Mouse (Mus musculus) CH12.LX (cell line): ENCODE data around the gene Unc93b1. TPM values are rescaled to one million over a fixed set of nuclear protein-coding genes. Genes with fewer than 3 reads are reported as not detected.

Source experiments
- DNase-seq: peaks from one replicate; pipeline ENCODE4 v3.0.0-alpha.2; 2013; ENCODE audit errors: extremely low read depth
- H3K27ac ChIP-seq: 2 replicates; pipeline ENCODE4 v1.5.1; 2012; ENCODE audit warnings: low read depth, mild to moderate bottlenecking, control low read depth, moderate library complexity; ENCODE audit not compliant: insufficient read depth
- H3K27me3 ChIP-seq: replicated peaks from 2 replicates; pipeline ENCODE3; 2012; ENCODE audit warnings: inconsistent platforms
- H3K36me3 ChIP-seq, 2 experiments: replicated peaks in 1 of 2; 2 replicates each; pipeline versions ENCODE3 to v1.6.1; 2012; ENCODE audit warnings: inconsistent platforms in 1 of 2, low read length in 1 of 2, mild to moderate bottlenecking in 1 of 2, mixed read lengths in 1 of 2, moderate library complexity in 1 of 2; ENCODE audit not compliant: control insufficient read depth in 1 of 2, insufficient read depth in 1 of 2
- H3K4me1 ChIP-seq, 2 experiments: 2 replicates each; pipeline ENCODE4 v1.6.1; 2012; ENCODE audit warnings: inconsistent platforms in 1 of 2, moderate library complexity in 1 of 2; ENCODE audit not compliant: insufficient read depth in 2 of 2, control insufficient read depth in 1 of 2
- H3K4me2 ChIP-seq: 2 replicates; pipeline ENCODE4 v1.6.1; 2012; ENCODE audit warnings: low read depth, mild to moderate bottlenecking, control low read depth; ENCODE audit not compliant: poor library complexity, insufficient read depth, severe bottlenecking
- H3K4me3 ChIP-seq, 3 experiments: fragments of 150-350 bp in 1 of 3; sonication (generic) in 1 of 3; replicated peaks in 1 of 3; 2 replicates each; pipeline versions ENCODE3 to v1.5.1; 2011 to 2012; ENCODE audit warnings: low read depth in 2 of 3, low read length in 2 of 3, mild to moderate bottlenecking in 2 of 3, moderate library complexity in 2 of 3, control low read depth in 1 of 3, improper control_type of control experiment in 1 of 3, inconsistent platforms in 1 of 3, mixed read lengths in 1 of 3; ENCODE audit not compliant: poor library complexity in 1 of 3
- H3K79me2 ChIP-seq: replicated peaks from 2 replicates; pipeline ENCODE4 v1.6.1; 2012; ENCODE audit warnings: mild to moderate bottlenecking, moderate library complexity; ENCODE audit not compliant: control insufficient read depth, poor library complexity, insufficient read depth, severe bottlenecking; ENCODE audit errors: extremely low read depth
- H3K9ac ChIP-seq: 2 replicates; pipeline ENCODE4 v1.6.1; 2012; ENCODE audit warnings: low read depth, mild to moderate bottlenecking, control low read depth, moderate library complexity; ENCODE audit not compliant: insufficient read depth
- H3K9me3 ChIP-seq: replicated peaks from 2 replicates; pipeline ENCODE3; 2012; ENCODE audit warnings: low read length, inconsistent platforms, mixed read lengths
- BHLHE40 ChIP-seq: IDR thresholded peaks from 2 replicates; pipeline ENCODE4 v1.6.1; 2011; ENCODE audit warnings: mild to moderate bottlenecking, low read depth, low read length, improper control_type of control experiment
- CTCF ChIP-seq, 2 experiments: IDR thresholded peaks in 1 of 2; conservative IDR thresholded peaks in 1 of 2; 2 replicates each; pipeline ENCODE4 v1.5.1; 2011 to 2012; ENCODE audit warnings: low read depth in 2 of 2, low read length in 2 of 2, improper control_type of control experiment in 1 of 2, inconsistent platforms in 1 of 2, mild to moderate bottlenecking in 1 of 2, moderate library complexity in 1 of 2
- E2F4 ChIP-seq: IDR thresholded peaks from 2 replicates; pipeline ENCODE4 v1.6.1; 2011; ENCODE audit warnings: low read depth, low read length, improper control_type of control experiment; ENCODE audit not compliant: insufficient replicate concordance
- ELF1 ChIP-seq: IDR thresholded peaks from 2 replicates; pipeline ENCODE4 v1.6.1; 2014; ENCODE audit warnings: low read depth, mild to moderate bottlenecking, inconsistent platforms, low read length, improper control_type of control experiment
- EP300 ChIP-seq: IDR thresholded peaks from 2 replicates; pipeline ENCODE4 v1.6.1; 2011; ENCODE audit warnings: low read length, improper control_type of control experiment
- ETS1 ChIP-seq: conservative IDR thresholded peaks from 2 replicates; pipeline ENCODE4 v1.6.1; 2012; ENCODE audit warnings: low read depth, mild to moderate bottlenecking, inconsistent platforms, low read length, improper control_type of control experiment, moderate library complexity
- JUN ChIP-seq: IDR thresholded peaks from 2 replicates; pipeline ENCODE4 v1.6.1; 2011; ENCODE audit warnings: low read depth, mild to moderate bottlenecking, low read length, improper control_type of control experiment, moderate library complexity; ENCODE audit not compliant: insufficient read depth
- JUND ChIP-seq: conservative IDR thresholded peaks from 2 replicates; pipeline ENCODE4 v1.6.1; 2011; ENCODE audit warnings: low read depth, low read length, improper control_type of control experiment
- KAT2A ChIP-seq: IDR thresholded peaks from 2 replicates; pipeline ENCODE4 v1.6.1; 2012; ENCODE audit warnings: low read length, improper control_type of control experiment, inconsistent platforms; ENCODE audit not compliant: insufficient replicate concordance
- MAX ChIP-seq: IDR thresholded peaks from 2 replicates; pipeline ENCODE4 v1.6.1; 2011; ENCODE audit warnings: low read length, improper control_type of control experiment
- MYC ChIP-seq: IDR thresholded peaks from 2 replicates; pipeline ENCODE4 v1.6.1; 2011; ENCODE audit warnings: low read depth, mild to moderate bottlenecking, improper control_type of control experiment, low read length
- NRF1 ChIP-seq: IDR thresholded peaks from 2 replicates; pipeline ENCODE4 v1.6.1; 2014; ENCODE audit warnings: low read depth, mild to moderate bottlenecking, inconsistent platforms, low read length, improper control_type of control experiment, moderate library complexity
- POLR2A ChIP-seq: IDR thresholded peaks from 2 replicates; pipeline ENCODE4 v1.6.1; 2011; ENCODE audit warnings: low read depth, mild to moderate bottlenecking, improper control_type of control experiment, low read length
- RAD21 ChIP-seq: IDR thresholded peaks from 2 replicates; pipeline ENCODE4 v1.6.1; 2011; ENCODE audit warnings: low read depth, mild to moderate bottlenecking, low read length, improper control_type of control experiment, moderate library complexity
- RCOR1 ChIP-seq: conservative IDR thresholded peaks from 2 replicates; pipeline ENCODE4 v1.6.1; 2012; ENCODE audit warnings: low read depth, mild to moderate bottlenecking, inconsistent platforms, low read length, improper control_type of control experiment
- SIN3A ChIP-seq: IDR thresholded peaks from 2 replicates; pipeline ENCODE4 v1.6.1; 2012; ENCODE audit warnings: low read length, improper control_type of control experiment, inconsistent platforms
- TBP ChIP-seq: conservative IDR thresholded peaks from 2 replicates; pipeline ENCODE4 v1.6.1; 2011; ENCODE audit warnings: low read depth, low read length, improper control_type of control experiment
- TCF12 ChIP-seq: IDR thresholded peaks from 2 replicates; pipeline ENCODE4 v1.6.1; 2014; ENCODE audit warnings: low read depth, mild to moderate bottlenecking, inconsistent platforms, low read length, improper control_type of control experiment
- ZKSCAN1 ChIP-seq: IDR thresholded peaks from 2 replicates; pipeline ENCODE4 v1.6.1; 2012; ENCODE audit warnings: low read depth, inconsistent platforms, low read length, improper control_type of control experiment, borderline replicate concordance
- ZNF384 ChIP-seq: IDR thresholded peaks from 2 replicates; pipeline ENCODE4 v1.6.1; 2012; ENCODE audit warnings: low read depth, low read length, improper control_type of control experiment, inconsistent platforms
- dilution Hi-C: fragments of 300-500 bp; cut with MboI; formaldehyde crosslinking; loops from 2 replicates; pipeline ENCODE4 v1.14.3; 2020; ENCODE audit warnings: low sequenced_read_pairs; ENCODE audit not compliant: extremely low pct_unique_long_range_greater_than_20kb, extremely low pct_ligation_motif_present
- in situ Hi-C: fragments of 300-500 bp; cut with MboI; formaldehyde crosslinking; loops from 3 replicates; pipeline ENCODE4 v1.14.3; 2019; ENCODE audit warnings: low sequenced_read_pairs, low pct_ligation_motif_present, low pct_unique_long_range_greater_than_20kb, mixed read lengths
- polyA plus RNA-seq: library from polyadenylated mRNA; unstranded; fragments of >175 nt; gene quantifications from 2 replicates; pipeline ENCODE4 v1.2.1, GENCODE M21; 2012; ENCODE audit warnings: low read depth; ENCODE audit not compliant: insufficient read length
- total RNA-seq, 2 experiments: library from RNA; depleted of rRNA; stranded (reverse); fragments of 300-350 nt in 1 of 2; fragments of >200 nt in 1 of 2; gene quantifications; 2 replicates each; pipeline ENCODE4 v1.2.3; 2012 to 2014

The Unc93b1 gene
- total and polyA plus RNA-seq, 3 experiments = 82.3 to 117 (median 84.7) TPM

- Histone ChIP-seq H3K27me3 (peaks cover 56% of the 10 kb centered on the region), H3K4me1 (no peaks in the 10 kb centered on the region), H3K4me2 (no peak overlapping the region), H3K36me3 (no peaks in the 10 kb centered on the region), H3K79me2 (no peaks in the 10 kb centered on the region), H3K27ac (no peak overlapping the region), H3K4me3 (no peak overlapping the region), H3K9ac (no peak overlapping the region), H3K9me3 (peaks cover 7% of the 10 kb centered on the region)
- dilution Hi-C loops (no loop called here), in situ Hi-C loops (no loop called here)
- TF ChIP-seq BHLHE40 = no peak
- no peak for TF ChIP-seq JUN
- no peak for TF ChIP-seq RAD21
- TF ChIP-seq CTCF (conservative IDR thresholded peaks at IDR 0.05 in 1 of 2, IDR thresholded peaks at IDR 0.05 in 1 of 2; ENCODE audit: low read depth in 2 of 2, low read length in 2 of 2) = no peak
- no peak for TF ChIP-seq MYC
- TF ChIP-seq TBP = no peak
- TF ChIP-seq TCF12 = no peak
- no peak for TF ChIP-seq JUND
- no peak for DNase-seq
Measured at GRCm38 (mm10) chr19:3991966-3992365, 57.0 kb downstream of the Unc93b1 start.

- in situ Hi-C loops = no loop called here
- Histone ChIP-seq H3K4me2 (no peak within 1 kb of the TSS), H3K79me2 (no peaks in the 10 kb centered on the region), H3K27ac (no peak within 1 kb of the TSS), H3K9ac (no peak within 1 kb of the TSS), H3K9me3 (peaks cover 7% of the 10 kb centered on the region), H3K4me3 (no peak within 1 kb of the TSS), H3K27me3 (peaks cover 59% of the 10 kb centered on the region), H3K4me1 (no peaks in the 10 kb centered on the region), H3K36me3 (no peaks in the 10 kb centered on the region)
- dilution Hi-C loops = no loop called here
- DNase-seq = no peak
- TF ChIP-seq MAX (no peak), ZKSCAN1 (no peak), TBP (no peak), JUND (no peak), ELF1 (no peak), ETS1 (no peak), NRF1 (no peak), MYC (no peak), SIN3A (no peak), KAT2A (no peak), EP300 (no peak), RCOR1 (no peak), ZNF384 (no peak), POLR2A (no peak), E2F4 (no peak)
Measured at GRCm38 (mm10) chr19:3992416-3992815, 57.4 kb downstream of the Unc93b1 start, which contains the start of gene Tbx10. TSS of gene Tbx10 (plus strand) at chr19:3992752.
